Mouse (Mus musculus): ENCODE results near the gene Ccdc43.

Ccdc43 gene

GRCm38 (mm10) chr11:102663416-102663815 lies 34.2 kb downstream of the Ccdc43 start, which contains the start of gene Meioc:
Gene Meioc (plus strand): TSS chr11:102663716.
- no peak for DNase-seq

GRCm38 (mm10) chr11:102656931-102657330 lies 40.7 kb downstream of the Ccdc43 start:
- no peak for DNase-seq

GRCm38 (mm10) chr11:102656326-102656926 lies 41.2 kb downstream of the Ccdc43 start:
- DNase-seq = no peak

- no peak for DNase-seq
Observed at GRCm38 (mm10) chr11:102655888-102656287, 41.7 kb downstream of the Ccdc43 start.

- no peak for DNase-seq
Observed at GRCm38 (mm10) chr11:102652844-102653243, 44.7 kb downstream of the Ccdc43 start.

GRCm38 (mm10) chr11:102651381-102651780 lies 46.2 kb downstream of the Ccdc43 start:
- peak; percentile 83 for DNase-seq

- no peak for DNase-seq
Observed at GRCm38 (mm10) chr11:102647885-102648284, 49.7 kb downstream of the Ccdc43 start.

- DNase-seq = no peak
Observed at GRCm38 (mm10) chr11:102646226-102646625, 51.4 kb downstream of the Ccdc43 start.

GRCm38 (mm10) chr11:102643891-102644382 lies 53.6 kb downstream of the Ccdc43 start:
- DNase-seq = peak; percentile 68

GRCm38 (mm10) chr11:102636887-102637286 lies 60.7 kb downstream of the Ccdc43 start:
- peak; percentile 55 for DNase-seq

All from embryo, embryonic 11 days (tissue).